Mouse (Mus musculus) mouse trophoblast stem cell (cell line): ENCODE results near the gene Pnrc2.

Experiments used
- in situ Hi-C, 2 experiments: fragments of 300-500 bp; cut with MseI, MboI; formaldehyde crosslinking; loops; 2 replicates in 1 of 2; 3 replicates in 1 of 2; pipeline ENCODE4 v1.15.1; 2025

Gene Pnrc2

DNA sequence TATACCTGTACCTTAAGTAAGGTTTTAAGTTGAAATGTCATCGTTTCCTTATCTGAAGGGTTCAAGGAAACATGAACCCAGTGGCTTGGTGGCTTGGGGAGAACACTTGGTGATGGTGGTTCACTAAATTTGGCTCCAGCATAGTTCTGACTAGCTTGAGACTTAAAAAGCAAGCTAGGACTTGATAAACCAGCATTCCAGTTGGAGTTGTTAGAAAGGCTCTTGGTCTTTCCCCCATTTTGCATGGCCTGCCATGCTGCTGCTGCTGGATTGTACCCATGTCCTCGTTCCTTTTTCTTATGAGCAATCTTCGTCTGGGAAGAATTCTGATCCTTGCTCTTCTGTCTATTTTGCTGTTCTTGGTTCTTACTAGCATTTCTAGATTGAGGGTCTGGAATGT lies 1.6 kb downstream of the Pnrc2 start:
- in situ Hi-C loops = no loop called here

DNA sequence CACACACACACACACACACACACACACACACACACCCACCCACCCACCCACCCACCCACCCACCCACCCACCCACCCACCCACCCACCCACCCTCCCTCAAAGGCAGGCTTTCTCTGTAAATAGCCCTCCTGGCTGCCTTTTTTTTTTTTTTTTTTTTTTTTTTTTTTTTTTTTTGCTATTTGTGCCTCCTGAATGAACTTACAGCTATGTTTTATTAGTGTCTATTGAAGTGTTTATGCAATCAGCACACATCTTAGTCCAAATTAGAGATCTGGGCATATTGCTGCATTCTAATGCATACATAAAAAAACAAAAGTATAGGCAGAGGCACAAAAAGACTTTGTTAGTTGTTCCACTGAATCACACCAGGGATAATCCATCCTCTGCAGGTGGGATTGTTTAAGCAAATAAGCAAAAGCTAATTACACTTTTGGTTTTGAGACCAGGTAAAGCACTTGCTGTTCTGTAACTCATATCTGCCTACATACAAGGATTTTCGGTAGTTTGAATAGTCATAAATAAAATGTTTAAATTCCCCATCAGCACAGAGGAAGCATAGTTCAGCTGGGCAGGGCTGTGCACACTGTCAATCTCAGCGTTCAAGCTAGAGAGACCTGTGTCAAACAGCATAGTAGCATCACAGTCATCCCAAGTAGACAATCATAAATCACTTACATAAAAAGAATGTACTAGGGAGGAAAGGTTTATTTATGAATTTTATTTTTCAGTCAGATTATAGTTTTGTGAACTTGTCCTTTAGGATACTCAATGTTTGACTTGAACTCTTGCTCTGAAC lies 3.2 kb downstream of the Pnrc2 start:
- in situ Hi-C loops = no loop called here

DNA sequence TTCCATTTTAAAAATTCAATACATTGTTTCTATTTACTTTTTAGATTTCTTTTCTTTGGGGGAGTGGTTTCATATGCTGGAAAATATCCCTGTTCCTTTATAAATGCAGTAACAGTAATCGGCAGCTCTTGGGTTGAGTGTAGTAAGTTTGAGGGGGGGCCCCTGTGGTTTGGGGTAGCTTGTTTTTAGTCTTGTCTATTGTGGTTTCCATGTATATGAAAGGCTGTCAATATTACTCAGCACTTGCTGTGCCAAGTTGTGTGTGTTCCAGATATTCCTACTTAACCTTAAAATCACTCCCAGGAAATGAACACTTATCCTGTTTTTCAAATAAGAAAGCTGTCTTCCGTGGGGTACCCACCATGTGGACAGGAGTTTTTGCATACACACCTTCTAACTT lies 4.7 kb downstream of the Pnrc2 start:
- in situ Hi-C loops = no loop called here

DNA sequence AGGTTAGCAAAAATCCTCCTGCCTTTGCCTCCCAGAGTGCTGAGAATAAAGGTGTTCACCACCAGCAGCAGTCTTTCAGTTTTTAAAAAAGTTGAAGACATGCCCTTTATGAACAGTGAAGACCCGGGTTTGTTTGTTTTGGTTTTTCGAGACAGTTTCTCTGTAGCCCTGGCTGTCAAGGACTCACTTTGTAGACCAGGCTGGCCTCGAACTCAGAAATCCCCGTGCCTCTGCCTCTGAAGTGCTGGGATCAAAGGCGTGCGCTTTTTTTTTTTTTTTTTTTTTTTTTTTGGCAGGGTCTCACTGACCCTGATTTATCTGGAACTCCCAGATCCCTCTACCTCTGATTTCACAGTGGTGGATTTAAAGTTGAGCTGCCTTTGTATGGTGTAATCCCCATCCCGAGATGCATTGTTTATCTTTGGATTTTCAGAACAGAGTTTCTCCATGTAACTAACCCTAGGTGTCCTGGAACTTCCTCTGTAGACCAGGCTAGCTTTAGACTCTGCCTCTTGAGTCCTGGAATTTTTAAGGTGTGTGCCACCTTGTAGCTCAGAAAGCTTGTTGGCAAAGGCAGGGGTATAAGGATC lies 16.0 kb downstream of the Pnrc2 start:
- in situ Hi-C loops = no loop called here

DNA sequence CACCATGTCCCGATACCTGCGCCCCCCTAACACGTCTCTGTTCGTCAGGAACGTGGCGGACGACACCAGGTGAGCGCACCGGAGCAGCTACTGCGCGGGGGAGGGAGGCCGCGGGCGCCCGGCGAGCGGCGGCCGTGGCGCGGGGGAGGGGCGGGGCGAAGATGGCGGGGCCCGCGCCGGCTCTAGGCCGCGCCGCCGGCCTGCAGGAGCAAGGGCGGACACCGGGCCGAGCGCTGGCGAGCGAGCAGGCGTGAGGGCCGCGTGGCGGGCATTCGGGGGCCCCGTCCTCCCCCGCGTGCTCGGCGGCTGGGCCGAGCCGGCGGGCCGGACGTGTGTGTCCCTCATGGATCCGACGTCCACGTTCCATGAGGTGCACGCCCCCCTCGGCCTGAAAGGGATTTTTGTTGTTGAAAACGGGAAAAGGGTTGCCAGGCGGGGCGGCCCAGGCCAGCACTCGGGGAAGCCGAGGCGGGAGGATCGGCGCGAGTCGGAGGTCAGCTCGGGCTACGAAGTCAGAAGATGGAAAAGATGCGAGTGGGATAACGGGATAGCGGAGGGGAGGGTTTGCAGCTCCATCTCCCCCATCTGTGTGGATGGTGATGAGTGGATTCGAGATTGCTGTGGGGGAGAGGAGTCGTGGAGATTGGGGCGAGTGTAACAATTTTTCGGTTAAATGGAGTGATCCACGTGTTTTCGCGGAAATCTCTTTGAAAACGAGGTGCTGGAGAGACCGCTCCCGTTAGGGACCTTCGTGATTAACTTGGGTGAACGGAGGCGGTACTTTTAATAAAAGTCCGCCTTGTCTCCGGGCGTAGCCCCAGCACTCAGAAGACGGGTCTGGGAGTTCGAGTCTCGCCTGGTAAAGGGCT lies 17.2 kb downstream of the Pnrc2 start:
- in situ Hi-C loops = no loop called here

DNA sequence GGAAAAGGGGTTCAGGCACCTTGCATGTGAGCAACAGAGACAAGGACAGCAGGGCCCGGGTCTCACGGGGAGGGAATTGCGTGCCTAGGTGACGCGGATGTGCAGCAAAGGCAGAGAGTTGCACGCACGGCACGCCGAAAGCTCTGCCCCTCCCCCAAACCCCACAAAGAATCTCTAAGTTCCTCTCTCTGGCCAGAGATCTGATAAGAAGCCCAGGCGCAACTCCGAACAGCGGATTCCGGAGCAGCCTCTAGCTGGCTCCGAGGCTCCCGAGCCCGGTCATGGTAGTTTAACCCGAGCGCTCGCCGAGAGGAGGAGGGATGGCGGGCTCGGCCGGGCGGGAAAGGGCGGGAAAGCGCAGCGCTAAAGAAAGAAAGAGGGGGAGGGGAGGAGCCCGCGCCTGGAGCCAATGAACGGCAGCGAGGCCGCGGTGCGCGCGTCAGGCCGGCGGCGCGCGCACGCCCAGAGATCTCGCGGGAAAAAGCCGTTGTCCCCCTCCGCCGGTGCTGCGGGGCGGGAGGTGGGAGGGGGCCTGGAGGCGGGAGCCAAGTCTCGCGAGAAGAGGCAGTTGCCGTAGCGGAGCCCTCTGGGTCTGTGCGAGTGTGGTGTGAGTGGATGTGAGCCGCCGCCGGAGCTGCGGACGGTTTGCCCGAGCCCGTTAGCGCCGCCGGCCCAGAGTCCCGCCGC lies 18.0 kb downstream of the Pnrc2 start, which contains the start of gene Srsf10:
Srsf10 (plus strand) TSS at position 212 of the 687 bp plus-strand sequence.
- in situ Hi-C loops = no loop called here

DNA sequence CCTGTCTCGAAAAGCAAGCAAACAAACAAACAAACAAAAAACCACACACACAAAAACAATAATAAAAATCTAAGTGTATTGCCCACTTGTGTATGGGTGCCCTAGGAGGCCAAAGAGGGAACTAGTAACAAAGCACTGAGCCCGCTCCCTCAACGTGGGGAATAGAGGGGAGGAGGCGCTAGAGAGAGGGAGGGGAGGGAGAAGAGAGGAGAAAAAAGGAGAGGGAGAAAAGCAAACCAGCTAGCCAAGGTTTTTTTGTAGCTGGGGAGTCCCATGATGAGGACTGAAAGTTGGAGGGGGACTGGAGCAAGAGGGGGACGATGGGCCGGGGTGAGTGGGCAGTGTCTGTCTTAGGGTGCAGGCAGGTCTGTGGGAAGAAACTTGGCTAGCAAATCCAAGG lies 18.6 kb downstream of the Pnrc2 start:
- in situ Hi-C loops = no loop called here

DNA sequence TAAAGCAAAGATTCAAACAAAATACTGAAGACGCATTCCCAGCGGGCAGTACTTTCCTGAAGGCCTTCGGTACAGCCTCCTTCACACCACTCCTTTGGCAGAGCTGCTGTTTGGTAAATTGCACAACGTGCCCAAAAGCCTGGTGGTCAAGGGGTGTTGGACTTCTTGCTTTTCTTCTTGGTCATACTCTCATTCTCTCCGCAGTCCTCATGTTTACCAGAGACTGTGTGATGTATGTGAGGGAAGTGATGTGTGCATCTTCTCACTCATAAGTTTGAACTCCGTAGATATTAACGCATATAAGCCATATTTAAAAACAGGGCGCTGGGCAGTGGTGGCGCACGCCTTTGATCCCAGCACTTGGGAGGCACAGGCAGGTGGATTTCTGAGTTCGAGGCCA lies 19.0 kb downstream of the Pnrc2 start:
- in situ Hi-C loops = no loop called here

DNA sequence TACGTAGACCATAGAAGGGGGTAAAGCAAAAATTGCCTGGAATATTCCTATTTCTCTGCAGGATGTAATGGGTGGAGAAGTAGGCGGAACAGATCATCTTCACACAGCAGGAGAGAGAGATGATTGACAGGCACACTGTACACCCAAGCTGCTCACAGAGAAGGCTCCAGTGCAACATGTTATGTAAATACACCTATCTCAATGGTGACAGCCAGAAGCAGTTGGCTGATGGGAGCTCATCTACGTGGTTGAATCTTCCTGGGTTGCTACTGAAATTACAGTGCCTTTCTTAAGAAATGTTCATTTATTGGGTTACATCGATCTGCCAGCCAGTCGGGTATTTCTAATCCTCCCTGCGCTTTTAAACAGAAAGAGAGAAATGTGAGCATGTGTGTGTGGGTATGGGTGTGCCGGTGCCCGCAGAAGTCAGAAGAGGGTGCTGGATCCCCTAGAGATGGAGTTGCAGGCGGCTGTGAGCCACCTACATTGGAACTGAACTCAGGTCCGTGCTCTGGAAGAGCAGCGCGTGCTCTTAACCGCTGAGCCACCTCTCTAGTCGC lies 19.6 kb downstream of the Pnrc2 start:
- in situ Hi-C loops = no loop called here

DNA sequence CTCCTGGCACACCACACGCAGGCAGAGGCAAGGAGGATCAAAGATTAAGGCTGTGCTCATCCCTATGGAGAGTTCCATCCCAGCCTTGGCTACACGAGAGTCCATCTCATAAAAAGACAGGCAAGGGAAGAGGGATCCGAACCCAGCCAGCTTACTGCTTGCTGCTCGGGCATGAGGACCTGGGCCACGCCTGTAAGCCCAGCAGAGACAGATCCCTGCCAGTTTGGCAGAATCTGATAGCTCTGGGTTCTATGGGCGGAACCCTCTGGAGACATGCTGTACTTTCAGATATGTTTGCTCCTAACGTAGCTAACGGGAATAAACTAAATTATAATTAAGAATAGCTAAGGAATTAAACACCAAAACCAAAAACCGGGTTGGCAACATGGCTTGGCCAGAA lies 21.7 kb downstream of the Pnrc2 start:
- in situ Hi-C loops = no loop called here

DNA sequence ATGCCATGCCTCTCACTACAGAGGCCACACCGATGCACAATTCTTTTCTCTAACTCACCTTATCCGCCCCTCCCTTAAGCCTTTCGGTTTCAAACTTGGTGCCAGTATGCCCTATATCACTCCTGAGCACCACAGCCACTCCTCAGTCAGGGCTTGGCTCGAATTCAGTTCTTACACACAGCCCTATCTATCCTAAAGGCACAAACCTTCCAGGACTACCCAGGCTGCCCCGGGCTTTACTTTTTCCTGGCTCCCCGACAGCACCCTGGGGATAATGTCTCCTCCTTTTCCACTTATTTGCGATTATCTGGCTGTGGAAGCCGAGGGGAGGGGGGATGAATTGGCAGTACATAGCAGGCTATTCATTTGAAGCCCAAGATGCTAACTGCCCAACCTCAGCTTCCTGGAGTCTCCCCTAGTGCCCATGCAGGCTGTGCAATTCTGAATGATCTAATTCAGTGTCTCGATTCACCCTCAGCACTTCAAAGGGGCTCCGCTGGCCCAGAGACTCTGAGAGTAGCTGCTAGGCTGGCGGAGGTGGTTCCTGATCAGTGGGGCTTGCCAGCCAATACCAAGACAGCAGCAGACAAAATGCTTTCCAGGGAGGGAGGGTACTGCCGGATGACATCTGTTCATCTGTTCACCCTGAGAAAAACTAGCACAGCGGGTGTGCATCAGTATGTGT lies 23.1 kb downstream of the Pnrc2 start:
- in situ Hi-C loops = no loop called here

DNA sequence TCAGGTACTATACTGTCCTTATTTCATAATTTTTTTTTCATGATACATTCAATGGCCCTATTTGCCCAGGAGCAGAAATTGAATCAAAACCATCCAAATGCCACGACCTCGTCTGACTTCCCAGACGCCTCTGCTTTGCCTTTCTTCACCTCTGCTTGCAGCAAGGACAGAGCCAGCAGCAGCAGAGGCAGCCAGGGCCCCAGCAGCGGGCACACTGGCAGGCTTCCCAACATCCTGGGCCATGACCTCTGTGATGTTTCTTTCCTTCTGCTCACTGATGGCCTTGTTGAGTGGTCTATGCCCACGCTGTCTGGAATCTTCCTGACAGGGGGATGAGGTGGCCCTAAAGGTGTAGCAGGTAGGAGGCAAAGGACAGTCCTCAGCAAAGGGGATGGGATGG lies 26.1 kb downstream of the Pnrc2 start:
- in situ Hi-C loops = no loop called here

DNA sequence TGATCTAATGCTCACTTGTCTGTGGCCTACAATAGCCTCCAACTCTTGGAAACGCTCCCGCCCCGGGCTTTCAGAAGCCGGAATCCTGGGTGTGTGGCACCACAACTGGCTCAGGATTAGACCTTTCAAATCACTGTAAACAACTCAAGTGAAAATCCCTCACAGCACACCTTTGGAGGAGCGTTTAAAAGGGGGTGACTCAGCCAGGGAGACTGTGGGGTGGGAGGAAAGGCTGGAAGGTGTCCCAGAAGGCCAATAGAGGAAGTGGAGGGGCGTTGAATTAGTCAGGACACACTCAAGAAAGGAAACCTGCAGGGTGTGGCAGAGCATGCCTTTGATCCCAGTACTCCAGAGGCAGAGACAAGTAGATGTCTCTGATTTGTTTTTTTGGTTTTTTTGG lies 29.2 kb downstream of the Pnrc2 start:
- in situ Hi-C loops = no loop called here

DNA sequence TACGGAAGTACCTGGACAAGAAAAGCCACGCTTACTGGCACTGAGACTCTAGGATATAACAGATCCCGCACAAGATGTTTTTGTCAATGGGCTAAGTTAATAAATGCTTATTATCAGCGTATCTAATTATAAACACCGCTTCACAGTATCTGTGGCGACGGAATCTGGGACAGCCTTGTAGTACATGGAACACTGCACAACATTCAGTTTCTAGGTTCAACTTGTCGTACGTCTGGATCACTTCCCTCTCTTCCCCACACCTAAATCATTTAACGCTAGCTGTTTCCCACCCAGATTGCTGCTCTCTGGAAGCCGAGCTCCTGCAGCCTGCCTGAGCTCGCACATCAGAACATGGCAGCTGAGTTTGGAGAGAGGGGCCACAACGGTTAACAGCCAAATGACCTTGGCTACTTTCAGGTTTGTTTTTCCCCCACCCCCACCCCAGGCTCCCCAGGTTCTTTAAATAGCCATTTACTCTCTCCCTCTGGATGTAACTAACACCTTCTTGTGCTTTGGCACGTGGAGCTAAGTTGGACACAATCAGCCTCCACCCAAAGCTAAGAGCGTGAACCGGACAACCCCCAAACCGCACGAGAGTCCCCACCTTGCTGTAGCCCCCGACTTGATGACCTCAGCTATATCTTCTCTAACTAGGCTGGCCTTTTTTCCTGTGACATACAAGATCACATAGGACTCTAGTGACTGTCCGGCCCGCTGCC lies 34.2 kb downstream of the Pnrc2 start:
- in situ Hi-C loops = no loop called here

DNA sequence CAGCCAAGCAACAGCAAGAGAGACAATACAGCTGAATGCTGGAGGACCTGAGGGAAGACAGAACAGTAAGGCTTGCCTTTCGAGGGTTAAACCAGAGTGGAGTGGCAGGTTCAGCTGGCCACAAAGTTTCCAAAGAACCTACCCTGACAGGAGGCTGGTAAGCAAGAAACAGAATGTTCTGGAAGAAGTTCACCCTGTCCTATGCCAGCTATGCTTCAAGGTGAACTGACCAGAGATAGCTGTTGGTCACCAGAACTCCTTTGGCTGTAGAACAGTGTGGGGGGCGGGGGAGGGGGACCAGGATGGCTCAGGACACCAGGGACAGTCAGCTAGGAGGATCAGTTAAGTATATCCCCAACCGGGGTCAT lies 34.7 kb downstream of the Pnrc2 start:
- in situ Hi-C loops = no loop called here

DNA sequence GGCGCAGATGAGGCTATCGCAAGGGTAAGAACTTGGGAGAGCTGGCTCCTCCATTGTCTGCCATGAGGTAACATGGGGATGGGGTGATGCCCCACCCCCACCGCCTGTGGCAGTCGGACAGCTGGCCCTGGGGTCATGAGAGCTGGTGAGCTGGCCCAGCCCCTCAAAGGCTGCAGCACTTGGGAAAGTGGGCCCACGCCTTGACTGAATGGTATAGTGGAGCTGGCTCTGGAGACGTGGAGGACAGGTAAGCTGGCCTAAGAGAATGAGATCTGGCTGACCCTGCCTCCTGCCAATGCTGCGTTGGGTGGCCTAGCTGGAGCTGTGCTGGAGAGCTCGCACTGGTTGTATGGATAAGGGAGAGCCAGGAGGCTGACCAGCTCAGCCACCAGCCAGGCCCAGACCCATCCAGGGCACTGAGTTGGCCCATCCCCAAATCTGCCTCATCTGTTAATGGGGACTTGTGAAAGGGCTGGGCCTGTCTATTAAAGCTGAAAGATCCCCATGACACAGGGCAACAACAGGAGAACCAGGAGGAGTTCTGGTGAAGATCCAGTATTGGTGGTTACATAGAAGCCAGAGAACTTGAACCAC lies 39.4 kb downstream of the Pnrc2 start:
- in situ Hi-C loops = no loop called here

DNA sequence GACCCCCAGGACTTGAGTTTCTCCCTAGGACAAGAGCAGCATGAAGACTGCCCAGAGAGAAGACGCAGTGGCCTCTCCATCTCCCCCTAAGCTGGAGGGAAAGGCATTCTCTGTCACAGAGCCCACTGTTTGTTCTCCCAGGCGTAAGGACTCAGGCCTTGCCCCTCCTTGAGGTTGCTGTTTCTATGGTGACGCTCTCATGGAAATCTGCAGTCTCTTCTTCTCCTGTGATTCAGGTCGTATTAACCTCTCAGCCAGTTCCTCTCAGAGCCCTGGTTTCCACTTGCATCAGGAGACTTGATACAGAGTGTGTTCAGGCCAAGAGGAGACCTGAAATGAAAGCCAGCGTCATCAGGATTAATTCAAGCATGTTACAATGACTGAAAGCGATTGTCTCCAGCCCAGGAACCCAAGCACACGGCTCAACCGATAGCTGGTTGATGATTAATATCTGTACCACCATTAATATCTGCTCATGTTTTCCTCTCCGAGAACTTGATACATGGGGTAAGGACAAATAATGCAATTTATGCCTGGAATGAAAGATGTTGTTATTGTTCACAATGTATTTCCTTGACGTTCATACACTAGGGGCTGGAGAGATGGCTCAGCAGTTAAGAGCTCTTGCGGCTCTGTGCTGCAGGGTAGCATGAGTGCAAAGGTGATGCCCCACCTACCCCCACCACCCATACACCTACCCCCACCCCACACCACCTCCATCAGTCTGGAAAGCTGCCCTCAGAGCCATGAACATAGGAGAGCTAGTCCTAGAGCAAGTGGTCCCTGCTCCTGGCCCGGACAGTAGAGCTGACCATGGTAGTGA lies 40.1 kb downstream of the Pnrc2 start:
- in situ Hi-C loops = no loop called here

DNA sequence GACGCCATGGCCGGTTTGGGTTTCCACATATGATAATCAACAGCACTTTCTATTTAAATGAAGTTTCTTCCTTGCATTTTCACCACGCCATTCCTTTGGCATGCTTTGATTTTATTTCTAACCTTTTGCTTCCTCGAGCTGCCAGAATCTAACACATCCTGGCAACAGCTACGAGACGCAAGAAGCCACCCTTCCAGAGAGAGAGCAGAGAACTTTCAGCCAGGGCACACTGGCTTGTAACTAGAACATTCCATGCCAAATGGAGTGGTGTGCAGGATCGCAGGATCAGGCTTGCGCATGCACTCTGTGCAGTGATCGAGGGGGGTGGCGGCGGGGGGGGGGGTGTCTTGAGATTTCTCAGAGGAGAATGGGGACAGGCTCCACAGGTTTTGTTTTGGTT lies 41.6 kb downstream of the Pnrc2 start:
- in situ Hi-C loops = no loop called here

DNA sequence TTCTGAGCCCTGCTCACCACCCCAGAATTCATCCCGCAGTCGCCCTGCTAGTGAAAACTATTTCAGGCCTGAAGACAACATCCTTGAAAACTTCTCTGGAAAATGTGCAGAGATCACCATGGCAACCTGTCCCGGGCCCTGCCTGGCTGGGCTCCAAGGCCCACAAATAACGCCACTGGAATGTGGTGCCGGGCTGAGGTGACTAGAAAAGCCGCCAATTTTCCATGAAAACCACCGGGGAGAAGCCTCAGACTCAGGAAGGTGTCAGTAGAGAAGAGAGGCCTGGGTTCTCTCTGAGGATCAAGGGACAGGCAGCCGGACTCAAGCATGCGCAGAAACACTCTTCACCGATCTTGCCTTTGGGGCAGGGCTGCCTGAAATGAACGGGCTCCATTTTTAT lies 45.2 kb downstream of the Pnrc2 start:
- in situ Hi-C loops = no loop called here
